Mouse (Mus musculus): Measurements from ENCODE around the gene Tef.
A peak's percentile ranks its signal among the peaks of the same experiment; 100 is the strongest.

Tef gene

DNA sequence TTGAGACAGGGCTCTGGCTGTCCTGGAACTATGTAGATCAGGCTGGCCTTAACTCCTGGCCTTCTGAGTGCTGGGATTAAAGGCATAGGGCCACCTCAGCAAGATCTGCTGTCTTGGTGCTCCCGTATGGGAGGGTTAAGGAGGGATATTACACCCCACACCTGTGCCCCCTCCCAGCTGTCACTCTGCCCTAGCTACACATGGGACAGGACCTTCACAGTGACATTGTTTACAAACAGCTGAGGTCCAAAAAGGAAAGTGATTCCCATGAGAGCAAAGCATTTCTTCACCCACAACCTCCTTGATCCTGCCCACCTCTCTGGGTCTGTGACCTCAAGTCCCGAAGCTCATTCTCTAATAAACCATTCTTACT, 27.0 kb downstream of the Tef start:
- no peak for DNase-seq

DNA sequence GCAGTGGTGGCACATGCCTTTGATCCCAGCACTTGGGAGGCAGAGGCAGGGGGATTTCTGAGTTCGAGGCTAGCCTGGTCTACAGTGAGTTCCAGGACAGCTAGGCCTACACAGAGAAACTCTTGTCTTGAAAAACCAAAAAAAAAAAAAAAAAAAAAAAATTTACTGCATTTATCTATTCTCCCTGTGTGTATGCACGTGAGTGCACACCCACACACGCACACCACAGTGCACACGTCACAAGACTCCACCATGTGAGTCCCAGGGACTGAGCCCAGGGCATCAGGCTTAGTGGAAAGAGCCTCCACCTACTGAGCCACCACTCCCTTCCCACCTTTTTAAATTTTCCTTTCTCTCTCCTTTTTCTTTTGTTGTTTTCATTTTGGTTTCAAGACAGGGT, 28.3 kb downstream of the Tef start:
- no peak for DNase-seq

DNA sequence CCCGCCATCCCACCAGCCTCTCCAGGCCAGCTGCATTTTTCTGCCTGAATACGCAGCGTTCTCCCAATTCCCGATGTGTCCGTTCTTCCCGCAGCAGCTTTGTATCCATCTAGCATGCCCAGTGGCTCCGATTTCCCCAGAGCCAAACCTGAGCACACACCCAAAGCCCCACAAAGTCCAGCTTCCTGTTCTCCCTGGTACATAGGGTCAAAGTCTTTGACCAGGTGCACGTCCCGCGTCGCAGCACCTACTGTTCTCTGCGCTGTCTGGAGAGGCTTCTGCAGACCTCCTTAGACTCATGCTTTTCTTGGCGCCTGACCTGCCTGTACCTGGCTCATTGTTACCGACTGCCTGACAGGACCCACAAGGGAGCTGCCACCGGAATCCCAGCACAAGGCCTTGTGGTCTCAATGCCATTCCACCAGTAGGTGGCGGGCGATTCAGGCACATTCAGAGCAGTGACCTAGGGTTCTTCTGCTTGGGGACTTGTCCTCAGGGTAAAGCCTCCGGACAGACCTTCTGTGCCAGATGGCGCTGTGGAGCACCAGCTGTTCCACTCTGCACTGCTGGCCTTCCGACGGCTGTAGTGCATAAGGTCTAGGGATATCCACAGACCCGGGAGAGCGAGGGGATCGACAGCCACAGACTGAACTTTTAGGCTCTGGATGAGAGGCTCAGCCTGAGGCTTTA, 29.1 kb downstream of the Tef start:
- peak; percentile 93 to 94 for DNase-seq

DNA sequence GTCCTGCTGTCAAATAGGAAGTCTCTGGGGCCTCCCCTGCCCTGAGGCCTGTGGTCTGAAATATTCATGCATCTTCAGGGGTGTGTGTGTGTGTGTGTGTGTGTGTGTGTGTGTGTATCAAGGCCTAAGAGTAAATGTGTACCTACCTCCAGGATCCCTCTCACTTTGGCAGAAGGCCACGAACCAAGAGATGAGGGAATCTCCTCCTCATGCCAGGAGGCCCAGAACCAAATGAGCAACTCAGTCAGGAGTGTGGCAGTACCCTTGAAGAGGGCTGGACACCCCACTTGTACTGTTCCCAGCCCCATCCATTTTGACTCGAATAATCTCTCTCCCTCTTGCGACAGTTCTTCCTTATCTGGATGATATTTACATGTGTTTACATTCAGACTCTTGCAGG, 30.0 kb downstream of the Tef start:
- no peak for DNase-seq

DNA sequence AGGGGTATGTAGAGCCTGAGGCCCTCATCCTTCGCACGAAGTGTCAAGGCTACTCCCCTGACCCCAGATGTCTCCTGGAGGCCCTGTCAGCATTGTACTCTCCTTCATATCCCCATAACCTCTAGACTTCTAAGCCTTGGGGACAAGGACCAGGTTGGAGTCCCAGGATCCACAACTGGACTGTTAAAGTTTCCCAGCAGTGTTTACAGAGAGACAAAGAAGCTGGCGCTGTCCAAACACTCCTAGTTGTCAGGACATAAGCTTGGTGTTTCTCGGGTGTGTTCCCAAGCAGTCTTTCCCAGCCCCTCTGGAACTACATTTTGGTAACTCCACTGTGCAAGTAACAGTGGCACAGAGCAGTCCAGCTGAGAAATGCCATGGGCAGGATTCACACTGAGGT, 31.3 kb downstream of the Tef start:
- no peak for DNase-seq

DNA sequence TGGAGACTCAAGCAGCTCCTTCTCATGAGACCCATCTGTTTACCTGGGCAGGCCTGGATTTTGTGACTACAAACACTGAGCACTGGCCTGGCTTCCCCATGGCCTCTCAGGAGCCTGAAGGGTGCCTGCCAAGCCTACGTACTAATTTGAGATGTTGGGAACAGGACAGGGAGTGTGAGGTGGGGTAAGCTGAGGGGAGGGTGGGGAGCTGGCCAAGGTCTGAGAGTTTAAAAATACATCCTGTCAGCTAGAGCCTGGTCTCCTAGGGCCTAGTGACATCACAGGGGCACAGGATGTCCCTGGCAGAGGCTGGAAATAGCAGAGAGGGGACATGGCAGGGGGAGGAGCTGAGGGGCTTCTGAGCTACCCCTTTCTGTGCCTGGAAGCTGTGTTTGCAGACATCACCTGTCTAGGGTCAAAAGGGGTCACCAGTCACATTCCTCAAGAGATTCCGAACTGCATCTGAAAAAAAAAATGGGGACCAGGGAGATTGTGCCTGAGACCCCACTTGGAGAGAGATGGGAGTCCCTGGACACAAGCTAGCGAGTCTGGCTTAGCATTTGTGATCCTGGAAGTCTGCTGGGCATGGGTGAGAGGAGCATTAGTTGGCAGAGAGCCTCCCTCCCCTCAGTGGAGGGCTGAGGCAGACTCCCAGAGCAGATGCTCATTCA, 32.1 kb downstream of the Tef start:
- peak in 1 of 2 experiments; percentile 63 for DNase-seq

DNA sequence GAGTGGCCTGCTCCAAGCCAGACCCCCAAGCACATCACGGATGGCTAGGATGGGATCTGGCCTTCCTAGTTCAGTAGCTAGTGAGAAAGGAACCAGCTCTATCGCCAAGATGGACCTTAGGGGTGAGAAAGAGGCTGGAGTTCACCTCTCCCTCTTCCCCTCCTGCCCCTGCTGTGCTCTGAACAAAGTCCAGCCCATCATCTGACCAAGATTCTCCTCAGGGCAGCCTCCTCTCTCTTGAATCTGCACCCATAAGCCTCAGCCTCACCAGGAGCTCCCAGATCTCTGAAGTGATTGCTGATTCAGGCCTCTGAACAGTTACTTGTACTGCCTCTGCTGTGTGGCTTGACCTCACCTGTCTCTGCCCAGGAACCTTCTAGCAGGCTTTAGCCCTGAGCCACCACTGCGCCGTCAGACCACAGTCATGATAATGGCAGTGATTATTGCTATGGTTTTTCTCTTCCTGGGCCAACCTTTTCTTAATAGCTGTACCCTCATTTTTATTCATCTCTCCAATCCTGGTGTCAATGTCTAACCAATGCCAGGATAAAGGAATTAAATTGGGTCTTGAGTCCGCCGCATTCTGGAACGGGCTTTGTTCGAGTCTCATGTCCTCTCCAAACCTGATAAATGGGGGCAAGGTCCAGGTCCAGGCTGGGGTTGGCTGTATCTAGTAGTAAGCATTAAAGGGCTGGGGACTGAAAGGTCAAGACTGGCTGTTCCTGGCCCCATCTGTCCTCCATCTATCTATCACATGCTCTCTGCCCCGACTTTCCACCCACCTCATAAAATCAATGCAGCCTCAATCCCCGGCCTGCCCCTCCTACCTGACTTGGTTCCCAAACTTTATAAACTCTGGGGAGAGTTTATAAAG, 33.0 kb downstream of the Tef start:
- no peak for DNase-seq

DNA sequence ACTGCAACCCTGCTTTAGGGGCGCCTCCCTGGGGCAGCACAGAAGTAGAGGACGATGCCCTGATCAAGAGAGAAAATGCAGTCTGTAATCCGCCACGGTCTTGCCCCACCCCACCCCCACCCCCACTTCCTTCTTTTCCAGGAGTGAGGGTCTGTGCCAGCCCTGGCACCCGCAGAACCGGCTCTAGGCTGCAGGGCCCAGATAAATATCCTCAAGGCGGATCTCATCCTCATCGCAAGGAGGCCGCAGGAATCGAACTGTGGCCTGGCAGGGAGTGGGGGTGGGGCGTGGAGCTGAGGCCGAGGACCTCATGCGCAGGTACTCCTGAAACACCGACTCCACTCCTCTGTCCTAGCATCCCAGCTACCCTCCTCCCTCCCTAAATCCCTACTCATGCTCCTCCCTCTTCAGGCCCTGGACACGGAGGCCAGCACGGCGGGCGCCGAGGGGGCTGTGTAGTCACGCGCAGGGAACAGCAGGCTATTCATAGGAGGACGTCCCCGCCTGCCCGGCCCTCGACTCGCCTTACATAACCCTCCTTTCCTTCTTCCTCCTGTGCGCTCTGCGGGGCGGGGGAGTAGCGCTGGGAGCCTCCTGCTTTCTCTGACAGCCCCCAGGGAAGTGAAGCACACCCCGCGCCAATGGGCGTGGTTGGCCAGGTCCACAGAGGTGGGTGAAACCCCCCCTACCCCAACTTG, 34.1 kb downstream of the Tef start:
- DNase-seq: peak; percentile 83 to 85

DNA sequence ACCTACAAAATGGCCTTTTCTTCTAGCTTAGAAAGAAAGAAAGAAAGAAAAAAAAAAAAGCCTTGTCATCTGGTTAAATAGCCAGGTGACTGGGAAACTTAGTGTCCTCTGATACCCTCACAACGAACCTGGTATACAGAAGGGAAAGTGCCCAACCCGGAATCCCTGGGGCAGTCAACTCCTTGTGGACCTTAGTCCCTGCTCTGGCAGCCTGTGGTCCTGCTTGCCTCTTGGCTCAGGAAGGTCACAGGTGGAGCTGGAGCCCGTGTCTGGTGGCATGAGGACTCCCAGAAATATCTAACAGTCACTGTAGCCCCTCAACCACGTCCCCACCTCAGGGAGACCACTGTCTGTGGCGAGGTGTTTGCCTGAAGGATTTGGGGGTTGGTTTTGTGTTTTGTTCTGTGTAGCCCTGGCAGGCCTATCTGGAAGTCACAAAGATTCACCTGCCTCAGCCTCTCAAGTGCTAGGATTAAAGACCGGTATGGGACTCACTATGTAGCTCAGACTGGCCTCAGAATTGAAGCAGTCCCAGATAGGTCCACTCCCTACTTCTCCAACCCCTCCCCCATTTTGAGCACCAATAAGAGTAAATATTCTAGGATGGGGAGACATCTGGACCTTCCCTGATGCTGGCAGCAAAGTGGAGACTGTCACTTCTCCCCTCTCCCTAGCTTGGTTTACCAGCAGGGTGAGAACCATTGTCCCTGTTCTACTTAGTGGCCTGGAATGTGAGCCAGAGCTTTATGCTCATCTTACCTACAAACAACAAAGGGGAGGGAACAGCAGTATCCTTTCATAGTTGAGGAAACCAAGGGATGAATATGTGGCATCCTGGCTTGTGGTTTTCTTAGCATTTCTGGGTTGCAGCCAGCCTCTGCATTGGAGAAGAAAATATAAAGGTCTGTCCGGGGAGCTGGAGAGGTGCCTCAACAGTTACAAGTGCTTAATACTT, 35.0 kb downstream of the Tef start:
- no peak for DNase-seq

DNA sequence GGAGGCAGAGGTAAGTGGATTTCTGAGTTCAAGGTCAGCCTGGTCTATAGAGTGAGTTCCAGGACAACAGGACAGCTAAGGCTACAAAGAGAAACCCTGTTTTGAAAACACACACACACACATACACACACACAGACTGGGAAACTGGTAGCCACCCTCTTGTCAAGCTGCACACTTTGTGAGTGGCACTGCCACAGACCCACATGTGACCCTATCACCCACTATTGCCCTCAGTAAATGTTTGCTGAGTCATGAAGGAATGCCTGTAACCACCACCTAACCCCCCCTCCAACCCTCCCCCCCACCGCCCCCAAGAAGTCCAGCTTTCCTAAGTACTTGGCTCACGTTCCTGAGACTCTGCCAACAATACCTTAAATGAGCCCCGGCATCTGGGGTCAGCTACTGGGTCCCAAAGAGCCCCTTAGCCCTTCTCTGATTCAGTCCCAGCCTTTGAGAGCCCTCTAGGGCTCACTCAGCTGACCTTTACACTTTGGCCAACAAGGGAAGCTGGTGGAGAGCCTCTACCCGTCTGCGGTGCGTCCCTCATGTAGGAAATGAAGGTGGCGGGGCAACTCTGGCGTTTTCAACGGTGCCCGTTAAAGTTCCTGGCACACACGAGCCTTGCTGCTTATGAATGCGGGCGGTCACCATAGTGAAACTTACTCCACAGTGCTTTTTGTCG, 36.5 kb downstream of the Tef start:
- DNase-seq: no peak

DNA sequence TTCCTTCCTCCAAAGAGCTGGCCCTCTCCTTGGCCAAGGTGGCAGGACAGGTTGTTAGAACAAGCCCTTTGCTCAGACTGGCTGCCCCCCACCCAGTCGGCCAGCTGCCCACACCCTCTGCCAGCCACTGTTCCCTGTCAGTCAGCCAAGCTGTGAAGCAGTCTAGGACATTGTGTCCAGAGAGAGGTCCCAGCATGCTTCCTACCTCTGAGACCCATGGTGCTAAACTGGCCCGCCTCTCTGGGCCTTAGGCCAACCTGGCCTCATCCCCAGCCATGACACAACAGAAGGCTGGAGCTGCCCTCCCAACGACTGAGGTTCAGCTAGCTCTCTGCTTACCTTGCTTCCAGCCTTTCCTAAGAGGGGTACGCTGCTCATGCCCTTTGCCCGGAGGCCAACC, 37.4 kb downstream of the Tef start:
- DNase-seq: peak; percentile 95 to 99

DNA sequence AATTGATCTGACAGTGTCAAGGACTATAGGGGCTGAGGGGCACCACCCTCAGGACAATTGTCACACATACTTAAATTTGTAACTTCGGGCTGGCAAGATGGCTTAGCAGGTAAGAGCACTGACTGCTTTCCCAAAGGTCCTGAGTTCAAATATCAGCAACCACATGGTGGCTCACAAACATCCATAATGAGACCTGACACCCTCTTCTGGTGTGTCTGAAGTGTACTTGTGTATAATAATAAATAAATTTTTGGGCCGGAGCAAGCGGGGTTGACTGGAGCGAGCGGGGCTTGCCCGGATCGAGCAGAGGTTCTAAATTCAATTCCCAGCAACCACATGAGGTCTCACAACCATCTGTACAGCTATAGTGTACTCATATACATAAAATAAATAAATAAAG, 38.1 kb downstream of the Tef start:
- DNase-seq: no peak

DNA sequence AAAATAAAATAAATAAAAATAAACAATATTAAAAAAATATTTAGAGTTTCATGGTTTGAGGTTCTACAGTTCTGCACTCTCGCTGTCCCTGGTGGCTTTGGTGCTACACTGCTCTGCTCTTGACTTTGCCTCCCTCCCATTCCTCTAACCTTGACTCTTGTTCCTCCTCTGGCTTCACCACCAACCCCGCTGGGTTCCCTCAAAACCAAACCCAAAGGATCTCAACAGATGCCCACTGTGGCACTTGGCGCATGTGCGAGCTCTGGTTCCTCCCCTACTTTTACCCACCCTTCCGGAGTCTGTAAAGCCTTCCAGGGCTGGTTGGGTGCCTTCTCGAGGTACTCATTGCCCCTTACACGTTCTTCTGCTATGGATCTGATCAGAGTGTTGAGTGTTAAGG, 40.1 kb downstream of the Tef start:
- DNase-seq: no peak

DNA sequence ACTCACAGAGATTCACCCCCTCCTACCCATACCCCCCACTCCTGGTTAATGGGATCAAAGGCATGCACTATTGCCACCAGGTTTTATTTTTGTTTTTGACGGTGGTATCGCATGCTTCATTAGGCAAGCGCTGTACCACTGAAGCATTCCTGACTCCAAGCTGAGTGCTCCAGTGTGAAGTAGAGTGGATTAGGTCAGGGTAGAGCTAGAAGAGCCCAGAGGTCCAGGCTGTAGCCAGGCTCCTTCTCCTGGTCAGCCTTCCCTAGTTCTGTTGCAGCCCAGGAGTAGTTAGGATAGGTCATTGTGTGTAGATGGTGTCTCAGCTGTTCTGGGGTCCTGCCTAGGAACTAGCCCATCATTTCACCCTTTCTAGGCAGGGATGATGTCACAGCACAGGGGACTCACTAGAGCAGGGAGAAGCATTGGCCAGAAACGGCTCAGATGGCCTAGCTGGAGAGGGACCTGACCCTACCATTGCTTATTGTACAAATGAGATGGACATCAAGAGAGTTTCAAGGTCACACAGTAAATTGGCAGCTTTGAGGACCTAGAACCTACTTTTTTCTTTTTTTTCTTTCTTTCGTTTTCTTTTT, 42.9 kb downstream of the Tef start:
- no peak for DNase-seq

DNA sequence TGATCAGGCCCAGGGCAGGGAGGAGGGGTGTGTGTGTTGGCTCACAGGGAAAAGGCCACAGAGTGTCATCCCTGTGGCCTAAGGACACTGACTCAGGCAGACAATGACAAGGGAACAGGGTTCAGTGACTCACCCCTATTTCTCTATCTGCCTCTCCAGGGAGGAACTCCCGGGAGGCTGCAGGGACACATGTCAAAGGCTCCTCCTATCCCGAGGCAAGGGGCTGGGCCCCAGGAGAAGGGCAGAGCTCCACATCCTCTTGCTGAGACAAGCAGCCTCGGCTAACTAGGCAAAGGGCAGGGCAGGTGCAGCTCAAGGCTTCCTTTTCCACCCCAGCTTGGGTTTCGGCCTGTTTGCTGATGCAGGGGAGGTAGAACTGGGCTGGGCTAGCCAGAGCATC, 43.5 kb downstream of the Tef start:
- no peak for DNase-seq

DNA sequence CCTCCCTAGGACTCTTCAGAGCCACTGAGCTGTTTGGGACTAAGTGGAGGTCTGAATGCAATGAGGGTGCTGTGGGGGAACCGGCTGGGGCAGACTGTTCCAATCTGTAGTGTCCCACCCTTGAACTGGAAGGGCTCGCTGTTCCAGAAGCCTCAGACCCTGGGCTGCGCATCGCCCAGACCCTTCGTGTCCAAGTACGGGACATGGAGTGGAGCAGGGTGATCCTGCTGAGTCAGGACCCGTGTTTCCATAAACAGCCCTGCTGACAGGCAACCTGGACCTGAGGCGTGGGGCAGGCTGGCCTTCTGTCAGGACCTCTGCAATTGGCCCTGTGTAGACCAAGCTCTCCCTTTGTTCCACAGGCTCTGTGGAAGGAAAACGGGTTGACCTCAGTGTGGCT, 44.5 kb downstream of the Tef start:
- DNase-seq: no peak

DNA sequence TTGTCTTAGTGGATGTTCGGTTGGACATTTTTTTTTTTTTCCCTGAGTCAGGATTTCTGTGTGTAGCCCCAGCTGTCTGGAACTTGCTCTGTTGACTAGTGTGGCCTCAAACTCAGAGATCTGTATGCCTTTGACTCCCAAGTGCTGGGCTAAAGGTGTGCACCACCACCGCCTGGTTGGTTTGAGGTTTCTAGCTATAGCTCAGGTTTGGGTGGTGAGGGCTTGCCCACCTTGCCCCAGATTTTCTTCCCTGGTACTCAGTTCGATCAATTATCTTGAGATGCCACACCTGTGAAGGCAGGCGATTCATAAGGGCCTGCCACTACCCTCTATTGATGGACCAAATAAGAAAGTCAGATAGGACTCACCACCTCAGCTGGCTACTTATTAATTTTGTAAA, 44.9 kb downstream of the Tef start:
- DNase-seq: no peak

DNA sequence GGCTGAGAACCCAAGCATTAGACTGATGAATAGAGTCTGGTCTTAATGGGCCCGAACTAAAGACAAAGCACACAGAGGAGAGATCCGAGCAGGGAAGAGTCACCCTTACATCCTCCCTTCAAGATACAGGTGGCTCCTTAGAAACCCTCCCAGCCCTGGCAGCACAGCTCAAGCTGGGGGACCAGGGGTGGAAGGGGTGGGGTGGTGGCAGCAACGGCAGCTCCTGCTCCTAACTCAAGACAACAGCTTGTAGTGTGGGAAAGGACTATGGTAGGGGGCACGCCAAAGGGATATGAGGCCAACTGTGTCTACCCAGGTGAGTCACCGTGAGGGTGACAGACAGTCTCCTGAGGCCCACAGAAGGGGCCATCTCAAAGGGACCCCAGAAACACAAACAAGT, 45.6 kb downstream of the Tef start:
- no peak for DNase-seq

DNA sequence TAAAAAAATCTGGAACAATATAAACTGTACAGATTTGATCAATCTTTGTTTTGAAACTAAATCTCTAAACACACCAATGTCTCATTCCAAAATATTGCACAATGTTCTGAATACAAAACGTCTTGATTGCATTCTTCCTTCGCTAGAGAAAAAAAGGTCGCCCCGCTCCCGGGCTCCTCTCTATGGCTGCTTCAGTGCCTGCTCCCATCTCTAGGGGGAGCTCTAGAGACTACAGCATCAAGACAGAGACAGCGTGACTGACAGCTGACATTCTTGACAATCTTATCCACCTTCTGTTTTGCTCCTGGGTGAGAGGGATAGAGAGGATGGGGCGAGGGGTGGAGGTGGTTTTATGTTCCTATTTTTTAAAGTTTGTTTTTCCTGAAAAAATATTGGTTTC, 46.1 kb downstream of the Tef start:
- peak; percentile 51 to 62 for DNase-seq

DNA sequence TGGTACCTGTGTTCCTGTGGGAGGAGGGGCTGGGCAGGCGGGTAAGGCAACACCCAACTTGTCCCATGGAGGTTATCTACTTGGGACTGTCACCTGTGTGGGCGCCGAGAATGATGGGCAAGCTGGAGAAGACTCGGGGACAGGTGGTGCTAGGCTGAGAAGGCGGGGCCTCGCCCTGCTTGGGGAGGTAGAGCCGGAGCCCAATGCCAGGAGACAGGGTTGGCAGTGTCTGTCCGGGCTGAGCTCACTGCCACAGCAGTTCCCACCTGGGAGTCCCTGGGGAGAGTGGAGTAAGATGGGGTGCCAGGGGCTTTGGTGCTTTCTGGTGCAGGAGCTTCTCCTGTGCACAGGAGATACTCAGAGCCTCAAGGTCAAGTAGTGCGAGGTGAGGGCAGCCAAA, 46.9 kb downstream of the Tef start:
- peak; percentile 68 to 69 for DNase-seq

DNA sequence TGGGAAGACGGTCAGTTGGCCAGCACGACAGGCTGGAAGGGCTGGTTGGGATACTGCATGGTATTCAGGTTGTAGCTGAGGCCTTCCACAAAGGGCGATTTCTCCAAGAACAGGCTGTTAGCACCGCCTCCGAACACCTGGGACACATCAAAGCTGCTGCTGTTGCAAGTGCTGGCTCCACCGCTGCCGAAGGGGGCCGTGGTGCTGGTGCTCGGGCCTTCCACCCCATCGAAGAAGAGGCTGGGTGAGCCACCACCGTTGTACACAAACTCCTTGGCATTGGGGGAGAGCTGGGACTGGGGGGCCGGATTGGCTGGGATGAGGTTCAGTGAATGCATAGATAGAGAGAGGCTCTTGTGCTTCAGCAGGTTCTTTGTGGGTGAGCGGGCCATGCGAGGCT, 48.5 kb downstream of the Tef start:
- no peak for DNase-seq
